Mouse (Mus musculus) embryonic fibroblast, embryonic 13.5 days (primary cell): ENCODE measurements around the gene Nle1.

Experiments used
- CTCF ChIP-seq: IDR thresholded peaks from 2 replicates; pipeline ENCODE4 v1.5.1; 2011; ENCODE audit warnings: mild to moderate bottlenecking, control low read depth, low read length, moderate library complexity, borderline replicate concordance; ENCODE audit not compliant: insufficient read depth
- POLR2A ChIP-seq: IDR thresholded peaks from 2 replicates; pipeline ENCODE4 v1.6.1; 2011; ENCODE audit warnings: low read depth, mild to moderate bottlenecking, control low read depth, low read length, moderate library complexity

DNA sequence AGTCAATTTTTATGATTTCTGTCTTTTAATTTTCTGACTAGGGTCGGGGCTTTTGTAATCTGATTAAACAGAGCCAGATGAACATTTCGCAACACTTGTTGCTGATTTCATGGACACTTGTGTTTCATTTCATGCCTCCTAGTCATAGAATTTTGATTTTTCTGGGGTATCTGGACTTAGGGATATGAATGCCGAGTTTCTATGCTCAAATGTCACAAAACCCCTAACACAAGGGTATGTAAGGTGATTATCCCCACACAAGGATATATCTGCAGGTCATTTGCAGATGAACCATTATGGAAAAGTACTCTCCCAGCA, 21.4 kb upstream of the Nle1 start:
- TF ChIP-seq POLR2A, result no peak
- TF ChIP-seq CTCF, result no peak
